Mouse (Mus musculus): ENCODE measurements around the gene Apoa1. TPM values are rescaled to one million over a fixed set of nuclear protein-coding genes. Genes with fewer than 3 reads are reported as not detected.

Gene Apoa1
- polyA plus RNA-seq, 1 experiment from 2014 or later: 3,214 TPM

DNA sequence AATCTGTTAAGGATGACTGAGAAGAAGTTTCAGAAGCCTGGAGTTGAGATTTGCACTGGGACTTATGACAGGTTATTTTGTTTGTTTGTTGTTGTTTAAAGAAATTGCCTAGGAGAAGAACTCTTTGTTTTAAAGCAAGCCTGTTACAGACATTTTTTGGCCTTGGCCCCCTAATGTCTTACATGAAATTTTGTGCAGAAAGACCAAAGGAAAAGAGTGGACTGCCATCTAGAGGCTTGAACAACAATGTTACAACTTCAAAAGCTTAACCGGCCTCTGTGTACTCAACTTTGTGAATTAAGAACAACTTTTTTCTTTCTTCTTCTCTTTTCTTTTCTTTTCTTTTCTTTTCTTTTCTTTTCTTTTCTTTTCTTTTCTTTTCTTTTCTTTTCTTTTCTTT is 36.7 kb upstream of the Apoa1 start:
- Histone ChIP-seq H3K27me3 (replicated peaks; ENCODE audit: control insufficient read depth, insufficient read depth, low read length) (no peaks in the 10 kb centered on the region), H3K4me3 (ENCODE audit: low read length) (no peak overlapping the region), H3K4me2 (ENCODE audit: low read depth, low read length) (no peak overlapping the region), H3K4me1 (ENCODE audit: control insufficient read depth, insufficient read depth, low read length) (no peaks in the 10 kb centered on the region), H3K27ac (ENCODE audit: low read length) (no peak overlapping the region), H3K36me3 (ENCODE audit: control insufficient read depth, insufficient read depth, low read length) (no peaks in the 10 kb centered on the region; the same call in 1 of the 2 replicates), H3K9ac (ENCODE audit: low read depth, low read length) (no peak overlapping the region), H3K9me3 (ENCODE audit: control insufficient read depth, low read length) (no peaks in the 10 kb centered on the region)
- ATAC-seq: no peak
- 21% methylated on average over 1 of the region's 1 CpGs for WGBS

DNA sequence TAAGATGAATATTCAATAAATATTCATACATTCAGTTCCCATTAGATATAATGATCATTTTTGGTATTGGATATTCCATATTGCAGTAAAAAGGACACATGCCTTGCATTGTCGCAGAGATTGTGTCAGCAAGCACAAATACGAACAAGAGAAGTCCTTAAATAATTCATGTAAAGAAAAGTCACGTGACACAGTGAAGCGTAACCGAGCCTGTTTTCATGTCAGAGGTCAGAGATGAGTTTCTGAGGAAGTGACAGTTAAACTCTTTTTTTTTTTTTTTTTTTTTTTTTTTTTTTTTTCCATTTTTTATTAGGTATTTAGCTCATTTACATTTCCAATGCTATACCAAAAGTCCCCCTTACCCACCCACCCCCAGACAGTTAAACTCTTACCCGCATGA is 35.7 kb upstream of the Apoa1 start:
- H3K36me3 ChIP-seq (ENCODE audit: control insufficient read depth, insufficient read depth, low read length): no peaks in the 10 kb centered on the region; the same call in 1 of the 2 replicates
- no peak overlapping the region for H3K4me3 ChIP-seq (ENCODE audit: low read length)
- no peak for ATAC-seq
- no peaks in the 10 kb centered on the region for H3K4me1 ChIP-seq (ENCODE audit: control insufficient read depth, insufficient read depth, low read length)
- WGBS: 83% methylated on average over 6 of the region's 6 CpGs
- H3K27ac ChIP-seq (ENCODE audit: low read length): no peak overlapping the region
- H3K9me3 ChIP-seq (ENCODE audit: control insufficient read depth, low read length): no peaks in the 10 kb centered on the region
- H3K27me3 ChIP-seq (replicated peaks; ENCODE audit: control insufficient read depth, insufficient read depth, low read length): no peaks in the 10 kb centered on the region
- no peak overlapping the region for H3K9ac ChIP-seq (ENCODE audit: low read depth, low read length)
- no peak overlapping the region for H3K4me2 ChIP-seq (ENCODE audit: low read depth, low read length)

DNA sequence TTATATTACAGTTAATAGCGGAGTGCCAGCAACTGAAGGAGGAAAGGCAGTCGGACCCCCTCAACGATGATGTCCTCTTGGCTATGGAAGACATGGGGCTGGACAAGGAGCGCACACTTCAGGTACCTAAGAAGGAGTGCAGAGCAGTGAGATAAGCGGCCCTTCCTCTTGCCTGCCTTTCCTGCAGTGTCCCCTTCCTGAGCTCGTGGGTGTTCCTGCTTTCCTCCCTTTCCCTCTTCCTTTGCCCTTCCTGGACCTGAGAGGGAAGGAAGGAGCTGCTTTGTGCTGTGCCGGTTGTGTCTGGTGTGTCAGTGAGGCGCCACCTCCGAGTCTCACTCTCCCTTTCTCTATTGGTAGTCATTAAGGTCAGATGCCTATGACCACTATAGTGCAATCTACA is 33.6 kb upstream of the Apoa1 start:
- no peaks in the 10 kb centered on the region for H3K9me3 ChIP-seq (ENCODE audit: control insufficient read depth, low read length)
- no peaks in the 10 kb centered on the region for H3K4me1 ChIP-seq (ENCODE audit: control insufficient read depth, insufficient read depth, low read length)
- H3K27ac ChIP-seq (ENCODE audit: low read length): no peak overlapping the region
- H3K9ac ChIP-seq (ENCODE audit: low read depth, low read length): no peak overlapping the region
- no peak overlapping the region for H3K4me2 ChIP-seq (ENCODE audit: low read depth, low read length)
- no peaks in the 10 kb centered on the region for H3K27me3 ChIP-seq (replicated peaks; ENCODE audit: control insufficient read depth, insufficient read depth, low read length)
- H3K36me3 ChIP-seq (ENCODE audit: control insufficient read depth, insufficient read depth, low read length): no peaks in the 10 kb centered on the region; the same call in 1 of the 2 replicates
- 83% methylated on average over 9 of the region's 9 CpGs for WGBS
- ATAC-seq: no peak
- H3K4me3 ChIP-seq (ENCODE audit: low read length): no peak overlapping the region

DNA sequence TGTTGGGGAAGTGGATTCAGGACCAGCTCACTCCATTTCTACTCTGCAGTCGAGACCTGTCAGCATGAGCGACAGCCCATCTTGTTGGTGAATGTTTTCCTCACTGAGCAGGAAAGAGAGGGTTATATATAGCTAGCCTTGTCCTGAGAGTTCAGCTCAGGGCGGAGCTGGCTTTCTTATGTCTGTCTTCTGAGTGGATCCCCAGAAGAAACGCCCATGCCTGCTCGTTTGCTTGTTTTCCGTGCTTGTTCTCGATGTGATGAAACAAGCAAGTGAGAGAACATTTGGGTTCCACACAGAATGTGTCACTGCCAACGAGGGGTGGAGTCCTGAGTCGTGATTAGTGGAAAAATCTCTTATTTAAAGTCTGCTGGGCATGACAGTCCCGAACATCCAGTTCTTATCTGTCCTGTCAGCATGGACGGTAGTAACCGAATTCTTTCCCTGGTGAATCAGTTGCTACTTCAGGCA is 31.6 kb upstream of the Apoa1 start:
- Histone ChIP-seq H3K27me3 (replicated peaks; ENCODE audit: control insufficient read depth, insufficient read depth, low read length) (no peaks in the 10 kb centered on the region), H3K9me3 (ENCODE audit: control insufficient read depth, low read length) (no peaks in the 10 kb centered on the region), H3K9ac (ENCODE audit: low read depth, low read length) (no peak overlapping the region), H3K4me3 (ENCODE audit: low read length) (no peak overlapping the region), H3K4me2 (ENCODE audit: low read depth, low read length) (no peak overlapping the region), H3K36me3 (ENCODE audit: control insufficient read depth, insufficient read depth, low read length) (no peaks in the 10 kb centered on the region; the same call in none of the 2 replicates), H3K4me1 (ENCODE audit: control insufficient read depth, insufficient read depth, low read length) (no peaks in the 10 kb centered on the region), H3K27ac (ENCODE audit: low read length) (no peak overlapping the region)
- WGBS: 71% methylated on average over 12 of the region's 12 CpGs
- no peak for ATAC-seq

DNA sequence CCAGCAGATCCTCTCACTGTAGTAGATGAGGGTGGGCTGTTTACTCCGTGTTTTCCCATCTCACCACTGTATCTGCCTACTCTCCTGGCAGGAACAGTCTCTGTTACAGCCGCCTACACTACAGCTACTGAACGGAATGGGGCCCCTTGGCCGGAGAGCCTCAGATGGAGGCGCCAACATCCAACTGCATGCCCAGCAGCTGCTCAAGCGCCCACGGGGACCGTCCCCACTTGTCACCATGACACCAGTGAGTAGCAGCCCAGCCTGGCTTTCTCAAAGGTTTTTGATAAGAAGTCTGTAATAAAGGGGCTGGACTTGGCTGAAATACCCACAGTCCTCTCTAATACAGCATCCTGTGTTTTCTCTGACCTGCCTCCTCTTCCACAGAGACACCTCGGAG is 29.9 kb upstream of the Apoa1 start:
- no peaks in the 10 kb centered on the region for H3K27me3 ChIP-seq (replicated peaks; ENCODE audit: control insufficient read depth, insufficient read depth, low read length)
- ATAC-seq: no peak
- no peaks in the 10 kb centered on the region for H3K9me3 ChIP-seq (ENCODE audit: control insufficient read depth, low read length)
- H3K4me3 ChIP-seq (ENCODE audit: low read length): no peak overlapping the region
- WGBS: 89% methylated on average over 9 of the region's 9 CpGs
- H3K27ac ChIP-seq (ENCODE audit: low read length): no peak overlapping the region
- no peak overlapping the region for H3K4me2 ChIP-seq (ENCODE audit: low read depth, low read length)
- no peak overlapping the region for H3K9ac ChIP-seq (ENCODE audit: low read depth, low read length)
- no peaks in the 10 kb centered on the region; the same call in none of the 2 replicates for H3K36me3 ChIP-seq (ENCODE audit: control insufficient read depth, insufficient read depth, low read length)
- no peaks in the 10 kb centered on the region for H3K4me1 ChIP-seq (ENCODE audit: control insufficient read depth, insufficient read depth, low read length)

DNA sequence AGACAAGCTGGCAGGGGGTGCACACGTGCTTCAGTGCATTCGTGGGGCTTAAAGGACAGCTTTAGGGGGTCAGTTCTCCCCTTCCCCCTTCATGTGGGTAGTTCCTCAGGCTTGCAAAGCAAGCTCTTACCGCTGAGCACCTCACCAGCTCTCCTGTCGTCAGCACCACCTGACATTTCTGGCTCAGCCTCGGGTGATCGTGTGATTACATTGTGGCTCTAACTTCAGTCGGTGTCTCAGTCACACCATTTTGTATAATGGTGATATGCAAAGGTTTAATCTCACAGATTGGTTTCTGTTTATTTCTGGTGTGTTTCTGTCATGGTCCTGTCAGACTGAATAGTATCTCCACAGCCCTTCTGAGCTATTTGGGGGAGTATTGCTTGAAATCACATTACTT is 29.4 kb upstream of the Apoa1 start:
- no peak for ATAC-seq

DNA sequence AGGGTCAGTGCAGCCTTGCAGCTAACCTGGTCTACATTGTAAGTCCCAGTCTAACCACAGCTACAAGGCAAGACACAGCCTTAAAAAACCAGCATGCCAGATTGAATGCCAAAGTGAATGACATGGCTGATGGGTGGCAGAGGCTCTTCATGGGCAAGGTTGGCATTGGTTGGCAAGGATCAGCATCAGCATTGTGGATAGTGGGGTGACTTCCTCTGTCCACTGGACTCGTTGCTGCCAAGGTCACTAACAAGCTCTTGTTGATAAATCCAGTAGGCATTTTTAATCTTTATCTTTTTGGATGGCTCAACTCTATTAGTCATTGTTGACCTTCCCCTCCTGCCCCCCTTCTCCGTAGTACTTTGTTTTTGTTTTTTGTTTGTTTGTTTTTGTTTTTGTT is 28.8 kb upstream of the Apoa1 start:
- 0 out of 2 replicates have a peak, but pooled peaks cover under 1% of the 10 kb centered on the region for H3K4me1 ChIP-seq (ENCODE audit: control insufficient read depth, insufficient read depth, low read length)
- no peaks in the 10 kb centered on the region for H3K27me3 ChIP-seq (replicated peaks; ENCODE audit: control insufficient read depth, insufficient read depth, low read length)
- H3K9ac ChIP-seq (ENCODE audit: low read depth, low read length): no peak overlapping the region
- H3K4me3 ChIP-seq (ENCODE audit: low read length): no peak overlapping the region
- H3K27ac ChIP-seq (ENCODE audit: low read length): no peak overlapping the region
- H3K4me2 ChIP-seq (ENCODE audit: low read depth, low read length): no peak overlapping the region
- 78% methylated on average over 2 of the region's 2 CpGs for WGBS
- no peak for ATAC-seq
- no peaks in the 10 kb centered on the region for H3K9me3 ChIP-seq (ENCODE audit: control insufficient read depth, low read length)
- H3K36me3 ChIP-seq (ENCODE audit: control insufficient read depth, insufficient read depth, low read length): peaks cover 4% of the 10 kb centered on the region

More for the DNA sequence above, 29.4 kb upstream of the Apoa1 start:
- Histone ChIP-seq H3K9me3 (ENCODE audit: control insufficient read depth, low read length) (no peaks in the 10 kb centered on the region), H3K27me3 (replicated peaks; ENCODE audit: control insufficient read depth, insufficient read depth, low read length) (no peaks in the 10 kb centered on the region), H3K4me1 (ENCODE audit: control insufficient read depth, insufficient read depth, low read length) (no peaks in the 10 kb centered on the region), H3K4me3 (ENCODE audit: low read length) (no peak overlapping the region), H3K9ac (ENCODE audit: low read depth, low read length) (no peak overlapping the region), H3K4me2 (ENCODE audit: low read depth, low read length) (no peak overlapping the region), H3K27ac (ENCODE audit: low read length) (no peak overlapping the region), H3K36me3 (ENCODE audit: control insufficient read depth, insufficient read depth, low read length) (no peaks in the 10 kb centered on the region; the same call in none of the 2 replicates)
- WGBS: 86% methylated on average over 7 of the region's 7 CpGs

DNA sequence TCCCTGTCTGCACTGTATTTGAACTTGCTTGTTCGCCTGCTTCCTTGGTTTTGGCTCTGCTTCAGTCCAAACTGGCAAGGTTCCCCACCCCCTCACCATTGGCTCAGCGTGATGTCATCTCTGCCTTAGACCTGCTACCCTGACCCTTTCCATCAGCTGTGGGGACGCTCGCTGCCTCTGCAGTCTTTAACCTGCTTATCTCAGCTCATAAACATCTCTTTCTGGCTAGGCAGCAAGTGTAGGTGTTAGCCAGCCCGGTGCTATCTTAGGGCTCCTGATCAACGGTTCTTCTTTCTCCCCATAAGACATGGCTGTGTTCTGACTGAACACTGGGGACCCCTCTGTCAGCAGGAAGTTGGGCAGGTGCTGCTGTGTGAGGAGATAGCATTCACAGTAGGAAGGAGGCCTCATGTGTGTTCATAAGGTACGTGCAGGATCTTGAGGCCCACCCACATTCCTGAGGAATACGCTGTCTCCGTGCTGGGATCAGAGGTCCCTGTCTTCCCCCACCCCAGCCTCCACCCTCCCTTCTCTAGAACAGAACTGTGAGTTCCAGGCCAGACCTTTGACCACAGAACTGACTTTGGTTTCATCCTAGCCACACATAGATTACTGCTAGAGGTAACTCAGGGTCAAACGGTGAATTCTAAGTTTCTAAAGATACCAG is 21.4 kb upstream of the Apoa1 start:
- Histone ChIP-seq H3K4me1 (ENCODE audit: control insufficient read depth, insufficient read depth, low read length) (peaks cover 17% of the 10 kb centered on the region), H3K27me3 (replicated peaks; ENCODE audit: control insufficient read depth, insufficient read depth, low read length) (no peaks in the 10 kb centered on the region), H3K9me3 (ENCODE audit: control insufficient read depth, low read length) (no peaks in the 10 kb centered on the region), H3K4me2 (ENCODE audit: low read depth, low read length) (no peak overlapping the region), H3K4me3 (ENCODE audit: low read length) (no peak overlapping the region), H3K27ac (ENCODE audit: low read length) (peak overlapping the region; percentile 93), H3K36me3 (ENCODE audit: control insufficient read depth, insufficient read depth, low read length) (peaks cover 9% of the 10 kb centered on the region; the same call in 1 of the 2 replicates), H3K9ac (ENCODE audit: low read depth, low read length) (no peak overlapping the region)
- 42% methylated on average over 10 of the region's 10 CpGs for WGBS
- peak; percentile 97 for ATAC-seq

DNA sequence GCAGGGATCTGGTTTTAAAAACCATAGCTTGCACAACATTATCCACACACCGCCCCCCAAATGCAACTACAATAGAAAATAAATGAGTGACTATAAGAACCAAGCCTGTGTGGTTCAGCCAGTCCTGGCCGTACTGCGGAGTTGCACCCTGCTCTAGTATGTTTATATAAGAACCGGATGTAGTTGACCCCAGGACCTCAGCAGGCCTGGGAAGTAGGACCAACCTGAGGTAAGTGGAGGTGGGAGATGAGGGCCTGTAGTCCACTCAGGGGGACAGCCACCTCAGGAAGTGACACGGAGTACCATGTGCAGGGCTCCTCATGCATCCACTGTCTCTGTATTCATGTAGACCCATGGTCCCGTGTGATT is 20.9 kb upstream of the Apoa1 start:
- WGBS: 49% methylated on average over 6 of the region's 6 CpGs
- Histone ChIP-seq H3K36me3 (ENCODE audit: control insufficient read depth, insufficient read depth, low read length) (peaks cover 14% of the 10 kb centered on the region; the same call in 1 of the 2 replicates), H3K4me1 (ENCODE audit: control insufficient read depth, insufficient read depth, low read length) (peaks cover 17% of the 10 kb centered on the region), H3K9me3 (ENCODE audit: control insufficient read depth, low read length) (no peaks in the 10 kb centered on the region), H3K4me3 (ENCODE audit: low read length) (no peak overlapping the region), H3K27ac (ENCODE audit: low read length) (peak overlapping the region; percentile 82), H3K27me3 (replicated peaks; ENCODE audit: control insufficient read depth, insufficient read depth, low read length) (no peaks in the 10 kb centered on the region), H3K9ac (ENCODE audit: low read depth, low read length) (no peak overlapping the region), H3K4me2 (ENCODE audit: low read depth, low read length) (no peak overlapping the region)
- peak; percentile 26 for ATAC-seq

Measured in intestine, embryonic 16.5 days (tissue).